In the genomic region with DNA sequence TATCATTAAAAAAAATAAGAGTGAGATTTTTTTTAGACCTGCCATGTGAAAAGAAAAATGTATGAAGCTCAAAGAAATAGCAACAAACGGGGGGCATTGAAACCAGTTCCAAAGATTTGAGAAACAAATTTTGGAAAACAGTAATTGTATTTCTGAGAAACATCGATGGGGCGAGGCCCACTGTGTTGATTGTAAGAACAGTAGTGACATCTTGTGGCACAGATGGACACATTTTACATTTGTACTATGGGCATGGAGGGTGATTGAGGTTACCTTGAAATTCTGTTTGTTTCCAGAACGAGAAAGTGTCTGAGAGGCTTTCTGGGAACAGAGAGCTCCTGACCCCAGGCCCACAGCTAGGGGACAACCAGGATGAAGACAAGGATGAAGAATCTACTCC, we compare ENCODE assay signal across 11 mouse cellular contexts. TPM values are rescaled to one million over a fixed set of nuclear protein-coding genes. Genes with fewer than 3 reads are reported as not detected.
DNase-seq lines count a peak whose midpoint lies in the region; ATAC-seq and TF ChIP-seq lines count a peak whose summit lies in the region.
"Had no signal": no experiment of that assay in that cellular context is flagged by ENCODE, and none has a peak within 500 bp of the region (broad histone marks: within the 10 kb centered on the region; RNA-seq: fewer than 3 reads in every experiment).

No protein-coding gene starts in this region.

- peak overlapping the region; percentile 61 for H3K27ac ChIP-seq in gastrocnemius, adult 2 months
- H3K27ac ChIP-seq in limb, embryonic 13.5 days = no peak overlapping the region
- no peak overlapping the region for H3K27ac ChIP-seq in limb, embryonic 10.5 days

- intact Hi-C loops in gastrocnemius, adult 2 months (cut with DNase I) = no loop called here

- no peak overlapping the region for H3K4me3 ChIP-seq in gastrocnemius, adult 2 months
- H3K4me3 ChIP-seq in limb, embryonic 13.5 days = no peak overlapping the region
- no peak overlapping the region for H3K4me3 ChIP-seq in limb, embryonic 10.5 days

- no peaks in the 10 kb centered on the region for H3K9me3 ChIP-seq in limb, embryonic 13.5 days
- no peaks in the 10 kb centered on the region for H3K9me3 ChIP-seq in limb, embryonic 10.5 days (replicated peaks)

- 0 out of 2 replicates have a peak, but pooled peaks cover 4% of the 10 kb centered on the region for H3K4me1 ChIP-seq in limb, embryonic 13.5 days
- H3K4me1 ChIP-seq in limb, embryonic 10.5 days = 0 out of 2 replicates have a peak, but pooled peaks cover 3% of the 10 kb centered on the region

- no peaks in the 10 kb centered on the region for H3K27me3 ChIP-seq in limb, embryonic 13.5 days
- H3K27me3 ChIP-seq in limb, embryonic 10.5 days (ENCODE audit: low read depth, poor library complexity, severe bottlenecking) = no peaks in the 10 kb centered on the region

- ATAC-seq in limb, embryonic 13.5 days (ENCODE audit: low FRiP score, low read depth) = peak; percentile 54; the same call in 1 of the 2 replicates
- no peak for ATAC-seq in activated CD4-positive, CD25-positive, alpha-beta regulatory T cell, adult 4 months

- H3K4me2 ChIP-seq in limb, embryonic 13.5 days (replicated peaks) = no peak overlapping the region

- no peaks in the 10 kb centered on the region for H3K36me3 ChIP-seq in limb, embryonic 13.5 days
- no peaks in the 10 kb centered on the region for H3K36me3 ChIP-seq in limb, embryonic 10.5 days

- peak; percentile 57 for TF ChIP-seq CTCF in gastrocnemius, adult 2 months (IDR thresholded peaks at IDR 0.05)

- H3K9ac ChIP-seq in limb, embryonic 13.5 days = no peak overlapping the region

- WGBS in limb, embryonic 13.5 days = 49% methylated on average over 4 of the region's 4 CpGs
- 81% methylated on average over 4 of the region's 4 CpGs for WGBS in limb, embryonic 10.5 days

- DNase-seq in gastrocnemius, adult 2 months = peak; percentile 16
- no peak for DNase-seq in gastrocnemius, adult 8-10 months (ENCODE audit: low spot score in 2 of 2)
- no peak for DNase-seq in limb, embryonic 10.5 days (ENCODE audit: low spot score)
- DNase-seq in adipocyte (ENCODE audit: low spot score) = peak; percentile 78
- peak; percentile 5 to 36 for DNase-seq in layer of hippocampus, postnatal 14 days (ENCODE audit: low spot score in 2 of 2)
- no peak for DNase-seq in ovary, postnatal 36 days (ENCODE audit: low spot score)
- DNase-seq: thymus, postnatal 4 days had no signal

RNA-seq across cellular contexts. Expression of a gene that starts 22.7 kb away (rescaled TPM):
- not detected for total RNA-seq in gastrocnemius, adult 2 months (2021)
- not detected for total RNA-seq in gastrocnemius, adult 8-10 months (2022)
- polyA plus RNA-seq in limb, embryonic 13.5 days (2015; fragmentation: Nextera tagmentation; extraction: Ambion mirVana) = 0.10 TPM in 1 of 2 replicates, not detected in the other
- not detected in 2 replicates for polyA plus RNA-seq in limb, embryonic 10.5 days (2016; fragmentation: Nextera tagmentation; extraction: Ambion mirVana)
- total RNA-seq in layer of hippocampus, postnatal 14 days (2021) = not detected
- under 1 TPM in 1 of 2 experiments, not detected in 1; 0.29 TPM for polyA plus RNA-seq in activated CD4-positive, CD25-positive, alpha-beta regulatory T cell, adult 4 months (2017; shearing (Covaris generic))
- polyA plus RNA-seq: limb, embryonic 11.5 days; neural tube, embryonic 14.5 days had no signal

RNA-seq across cellular contexts. Expression of a gene that starts 26.3 kb away (rescaled TPM):
- under 1 TPM in 1 of 2 experiments, not detected in 1; 0.14 TPM for total RNA-seq in gastrocnemius, adult 2 months (2021)
- total RNA-seq in gastrocnemius, adult 8-10 months (2022) = not detected
- polyA plus RNA-seq in limb, embryonic 13.5 days (2015; fragmentation: Nextera tagmentation; extraction: Ambion mirVana) = 24.8 and 30.1 TPM in 2 replicates
- polyA plus RNA-seq in limb, embryonic 10.5 days (2016; fragmentation: Nextera tagmentation; extraction: Ambion mirVana) = 0.34 TPM in 1 of 2 replicates, not detected in the other
- not detected for total RNA-seq in layer of hippocampus, postnatal 14 days (2021)
- not detected for polyA plus RNA-seq in activated CD4-positive, CD25-positive, alpha-beta regulatory T cell, adult 4 months (2017; shearing (Covaris generic))
- polyA plus RNA-seq: neural tube, embryonic 14.5 days had no signal

RNA-seq across cellular contexts. Expression of a gene that starts 56.4 kb away (rescaled TPM):
- not detected for total RNA-seq in gastrocnemius, adult 2 months (2021)
- total RNA-seq in gastrocnemius, adult 8-10 months (2022) = not detected
- polyA plus RNA-seq in limb, embryonic 13.5 days (2015; fragmentation: Nextera tagmentation; extraction: Ambion mirVana) = not detected in 2 replicates
- not detected in 2 replicates for polyA plus RNA-seq in limb, embryonic 10.5 days (2016; fragmentation: Nextera tagmentation; extraction: Ambion mirVana)
- under 1 TPM; 0.28 to 0.52 TPM for total RNA-seq in layer of hippocampus, postnatal 14 days (2021)
- polyA plus RNA-seq in activated CD4-positive, CD25-positive, alpha-beta regulatory T cell, adult 4 months (2017; shearing (Covaris generic)) = not detected
- polyA plus RNA-seq: limb, embryonic 11.5 days; neural tube, embryonic 14.5 days had no signal

Comparison
In these comparisons a context has a peak if more than half of its experiments do, and no peak if none do; other contexts are left out.
1. DNase-seq: peak in gastrocnemius, adult 2 months (single experiment), adipocyte (single experiment) and layer of hippocampus, postnatal 14 days (2 of 2); none in gastrocnemius, adult 8-10 months (0 of 2), limb, embryonic 10.5 days (single experiment) and ovary, postnatal 36 days (single experiment).